Mouse (Mus musculus) lung, embryonic 16.5 days (tissue): ENCODE data around the gene Galnt4. TPM values are rescaled to one million over a fixed set of nuclear protein-coding genes. Genes with fewer than 3 reads are reported as not detected.
A peak's percentile ranks its signal among the peaks of the same experiment; 100 is the strongest.

Source experiments
- ATAC-seq: fragments of 200-750 bp; cut with Nextera tagmentation; 2 replicates; pipeline ENCODE4 v1.8.0; 2017; ENCODE audit warnings: low read depth, mild to moderate bottlenecking, moderate library complexity
- H3K27ac ChIP-seq: fragments of 300-500 bp; sonication (generic); 2 replicates; pipeline ENCODE4 v1.5.1; 2014; ENCODE audit warnings: mild to moderate bottlenecking, control low read depth, low read length
- H3K27me3 ChIP-seq: fragments of 300-500 bp; sonication (generic); 2 replicates; pipeline ENCODE4 v1.6.1; 2014; ENCODE audit warnings: low read depth, low read length, mixed read lengths; ENCODE audit not compliant: control insufficient read depth, insufficient read depth
- H3K36me3 ChIP-seq: fragments of 300-500 bp; sonication (generic); 2 replicates; pipeline ENCODE4 v1.6.1; 2014; ENCODE audit warnings: low read length; ENCODE audit not compliant: control insufficient read depth, insufficient read depth
- H3K4me1 ChIP-seq: fragments of 300-500 bp; sonication (generic); replicated peaks from 2 replicates; pipeline ENCODE4 v1.6.1; 2014; ENCODE audit warnings: low read length, mixed read lengths; ENCODE audit not compliant: control insufficient read depth, insufficient read depth
- H3K4me2 ChIP-seq: fragments of 300-500 bp; sonication (generic); 2 replicates; pipeline ENCODE4 v1.6.1; 2014; ENCODE audit warnings: low read depth, low read length, control low read depth
- H3K4me3 ChIP-seq: fragments of 300-500 bp; sonication (generic); 2 replicates; pipeline ENCODE4 v1.5.1; 2014; ENCODE audit warnings: mild to moderate bottlenecking, low read length, control low read depth
- H3K9ac ChIP-seq: fragments of 300-500 bp; sonication (generic); 2 replicates; pipeline ENCODE4 v1.6.1; 2014; ENCODE audit warnings: low read length, control low read depth
- H3K9me3 ChIP-seq: fragments of 300-500 bp; sonication (generic); 2 replicates; pipeline ENCODE4 v1.6.1; 2016; ENCODE audit warnings: low read length; ENCODE audit not compliant: control insufficient read depth
- WGBS: fragments of 180-500 bp; shearing (Covaris S2); extraction: QIAGEN DNeasy Blood & Tissue Kit; methylation state at CpG from one replicate; pipeline ENCODE4 v1.1.7; 2014; 5-methylcytosine and 5-hydroxymethylcytosine counted together
- polyA plus RNA-seq: library from polyadenylated mRNA; unstranded; fragments of >200 nt; fragmentation: Nextera tagmentation; extraction: Ambion mirVana; gene quantifications from 2 replicates; pipeline ENCODE4 v1.2.1, GENCODE M21; 2015

Gene Galnt4
- polyA plus RNA-seq, 1 experiment from 2014 or later = 17.1 TPM

- 28% methylated on average over 12 of the region's 12 CpGs for WGBS
- ATAC-seq = no peak
- Histone ChIP-seq H3K4me1 (peaks cover 18% of the 10 kb centered on the region), H3K27me3 (no peaks in the 10 kb centered on the region), H3K9ac (peak overlapping the region; percentile 96), H3K4me3 (peak overlapping the region; percentile 99), H3K27ac (peak overlapping the region; percentile 74), H3K9me3 (peaks cover 6% of the 10 kb centered on the region; the same call in 1 of the 2 replicates), H3K4me2 (peak overlapping the region; percentile 97), H3K36me3 (peaks cover 21% of the 10 kb centered on the region)
Observed at GRCm38 (mm10) chr10:99108431-99108982, 548 bp downstream of the Galnt4 start.

GRCm38 (mm10) chr10:99113533-99113932 is 5.6 kb downstream of the Galnt4 start:
- H3K4me3 ChIP-seq = no peak overlapping the region
- H3K9ac ChIP-seq = no peak overlapping the region
- 33% methylated on average over 3 of the region's 3 CpGs for WGBS
- no peaks in the 10 kb centered on the region for H3K27me3 ChIP-seq
- H3K4me2 ChIP-seq = no peak overlapping the region
- no peak overlapping the region for H3K27ac ChIP-seq
- peaks cover 21% of the 10 kb centered on the region for H3K36me3 ChIP-seq
- H3K9me3 ChIP-seq = peaks cover 6% of the 10 kb centered on the region; the same call in 1 of the 2 replicates
- ATAC-seq = no peak
- H3K4me1 ChIP-seq = peaks cover 29% of the 10 kb centered on the region

- Histone ChIP-seq H3K9ac (no peak overlapping the region), H3K4me2 (no peak overlapping the region), H3K27ac (no peak overlapping the region), H3K9me3 (peaks cover 4% of the 10 kb centered on the region; the same call in 1 of the 2 replicates), H3K36me3 (peaks cover 18% of the 10 kb centered on the region), H3K4me3 (no peak overlapping the region), H3K4me1 (peaks cover 24% of the 10 kb centered on the region), H3K27me3 (no peaks in the 10 kb centered on the region)
- no peak; the same call in 1 of the 2 replicates for ATAC-seq
- WGBS = 59% methylated on average over 8 of the region's 8 CpGs
Observed at GRCm38 (mm10) chr10:99114295-99114694, 6.3 kb downstream of the Galnt4 start.

- H3K9me3 ChIP-seq = no peaks in the 10 kb centered on the region
- H3K4me3 ChIP-seq = no peak overlapping the region
- H3K4me2 ChIP-seq = no peak overlapping the region; the same call in 1 of the 2 replicates
- no peaks in the 10 kb centered on the region for H3K27me3 ChIP-seq
- ATAC-seq = no peak
- 35% methylated on average over 18 of the region's 18 CpGs for WGBS
- H3K9ac ChIP-seq = no peak overlapping the region
- H3K36me3 ChIP-seq = peaks cover 7% of the 10 kb centered on the region
- peaks cover 21% of the 10 kb centered on the region for H3K4me1 ChIP-seq
- no peak overlapping the region for H3K27ac ChIP-seq
Observed at GRCm38 (mm10) chr10:99115471-99116236, 7.7 kb downstream of the Galnt4 start.

- H3K4me1 ChIP-seq = peaks cover 21% of the 10 kb centered on the region
- H3K4me3 ChIP-seq = no peak overlapping the region
- ATAC-seq = no peak
- H3K27me3 ChIP-seq = no peaks in the 10 kb centered on the region
- no peak overlapping the region for H3K4me2 ChIP-seq
- H3K36me3 ChIP-seq = peaks cover 1% of the 10 kb centered on the region; the same call in 1 of the 2 replicates
- WGBS = 54% methylated on average over 8 of the region's 8 CpGs
- H3K27ac ChIP-seq = no peak overlapping the region
- H3K9ac ChIP-seq = no peak overlapping the region
- no peaks in the 10 kb centered on the region for H3K9me3 ChIP-seq
Observed at GRCm38 (mm10) chr10:99116237-99116632, 8.3 kb downstream of the Galnt4 start.

- Histone ChIP-seq H3K4me3 (no peak overlapping the region), H3K27ac (no peak overlapping the region), H3K27me3 (no peaks in the 10 kb centered on the region), H3K4me2 (no peak overlapping the region), H3K4me1 (peaks cover 18% of the 10 kb centered on the region), H3K36me3 (no peaks in the 10 kb centered on the region), H3K9ac (no peak overlapping the region), H3K9me3 (no peaks in the 10 kb centered on the region)
- 85% methylated on average over 16 of the region's 16 CpGs for WGBS
- 0 out of 2 replicates have a peak, but pooled peaks have one; percentile 30 for ATAC-seq
Observed at GRCm38 (mm10) chr10:99116650-99117615, 9.0 kb downstream of the Galnt4 start.

GRCm38 (mm10) chr10:99117876-99118275 is 9.9 kb downstream of the Galnt4 start:
- Histone ChIP-seq H3K9ac (no peak overlapping the region), H3K36me3 (no peaks in the 10 kb centered on the region), H3K27ac (no peak overlapping the region), H3K4me1 (peaks cover 18% of the 10 kb centered on the region), H3K9me3 (no peaks in the 10 kb centered on the region), H3K4me3 (no peak overlapping the region), H3K27me3 (no peaks in the 10 kb centered on the region), H3K4me2 (no peak overlapping the region)
- ATAC-seq = no peak
- WGBS = 48% methylated on average over 10 of the region's 10 CpGs

- H3K9me3 ChIP-seq = no peaks in the 10 kb centered on the region
- H3K4me2 ChIP-seq = no peak overlapping the region
- peaks cover 14% of the 10 kb centered on the region for H3K4me1 ChIP-seq
- ATAC-seq = peak; percentile 54; the same call in 1 of the 2 replicates
- H3K27me3 ChIP-seq = no peaks in the 10 kb centered on the region
- H3K27ac ChIP-seq = no peak overlapping the region
- no peaks in the 10 kb centered on the region for H3K36me3 ChIP-seq
- 52% methylated on average over 6 of the region's 6 CpGs for WGBS
- no peak overlapping the region for H3K4me3 ChIP-seq
- no peak overlapping the region for H3K9ac ChIP-seq
Observed at GRCm38 (mm10) chr10:99118697-99119096, 10.7 kb downstream of the Galnt4 start.

GRCm38 (mm10) chr10:99119471-99119870 is 11.5 kb downstream of the Galnt4 start:
- Histone ChIP-seq H3K27ac (no peak overlapping the region), H3K4me1 (peaks cover 9% of the 10 kb centered on the region), H3K36me3 (no peaks in the 10 kb centered on the region), H3K4me3 (no peak overlapping the region), H3K4me2 (no peak overlapping the region), H3K27me3 (no peaks in the 10 kb centered on the region), H3K9ac (no peak overlapping the region), H3K9me3 (no peaks in the 10 kb centered on the region)
- 81% methylated on average over 4 of the region's 4 CpGs for WGBS
- ATAC-seq = no peak
